In genomic region chr1:133609771-133610502, GRCm38 (mm10) we compare ENCODE assay signal across 8 mouse cellular contexts. TPM values are rescaled to one million over a fixed set of nuclear protein-coding genes. Genes with fewer than 3 reads are reported as not detected.
DNase-seq lines count a peak whose midpoint lies in the region; ATAC-seq and TF ChIP-seq lines count a peak whose summit lies in the region.

Gene Snrpe, minus strand, starts transcription at chr1:133610291.

- H3K27ac ChIP-seq in bone marrow, adult 2 months (ENCODE audit: control insufficient read depth, insufficient read depth, low read depth, low read length, poor library complexity) = peak within 1 kb of the TSS; percentile 83
- peak within 1 kb of the TSS; percentile 93 for H3K27ac ChIP-seq in embryonic facial prominence, embryonic 15.5 days (replicated peaks)
- peak within 1 kb of the TSS; percentile 88 for H3K27ac ChIP-seq in limb, embryonic 14.5 days (replicated peaks; ENCODE audit: low read depth, low read length)
- H3K27ac ChIP-seq in midbrain, postnatal 0 days (ENCODE audit: low read depth, low read length) = peak within 1 kb of the TSS; percentile 82

- DNase-seq in 416B (ENCODE audit: low read depth) = peak; percentile 99
- peak; percentile 94 for DNase-seq in heart, adult 8-10 months (ENCODE audit: low spot score)
- DNase-seq in kidney, adult 9 months = peak; percentile 96
- peak; percentile 100 for DNase-seq in limb, embryonic 14.5 days (ENCODE audit: low spot score)
- peak; percentile 100 for DNase-seq in midbrain, postnatal 0 days (ENCODE audit: low spot score)
- DNase-seq in spleen, postnatal 14 days (ENCODE audit: low spot score in 2 of 2) = peak; percentile 94 to 97

- peak within 1 kb of the TSS; percentile 91 for H3K4me3 ChIP-seq in bone marrow, adult 2 months (replicated peaks; ENCODE audit: control insufficient read depth, low read depth, low read length)
- peak within 1 kb of the TSS; percentile 87 for H3K4me3 ChIP-seq in embryonic facial prominence, embryonic 15.5 days (replicated peaks)
- peak within 1 kb of the TSS; percentile 89 for H3K4me3 ChIP-seq in limb, embryonic 14.5 days (replicated peaks; ENCODE audit: low read length)
- H3K4me3 ChIP-seq in midbrain, postnatal 0 days (ENCODE audit: low read depth, low read length) = peak within 1 kb of the TSS; percentile 56

- peak; percentile 84; the same call in 1 of the 2 replicates for TF ChIP-seq POLR2A in bone marrow, adult 2 months (IDR thresholded peaks at IDR 0.05; ENCODE audit: borderline replicate concordance, control insufficient read depth, low read depth, low read length)
- peak; percentile 54; the same call in 1 of the 2 replicates for TF ChIP-seq POLR2A in limb, embryonic 14.5 days (IDR thresholded peaks at IDR 0.05; ENCODE audit: borderline replicate concordance, extremely low read depth, insufficient read depth, insufficient read length)

- H3K4me1 ChIP-seq in bone marrow, adult 2 months (ENCODE audit: control insufficient read depth, insufficient read depth, low read length) = no peaks in the 10 kb centered on the region; the same call in 1 of the 2 replicates
- H3K4me1 ChIP-seq in embryonic facial prominence, embryonic 15.5 days = peaks cover 7% of the 10 kb centered on the region; the same call in 1 of the 2 replicates
- H3K4me1 ChIP-seq in limb, embryonic 14.5 days (ENCODE audit: control insufficient read depth, insufficient read depth, low read length) = peaks cover 3% of the 10 kb centered on the region; the same call in 1 of the 2 replicates
- no peaks in the 10 kb centered on the region; the same call in 1 of the 2 replicates for H3K4me1 ChIP-seq in midbrain, postnatal 0 days (ENCODE audit: insufficient read depth, low read length)

- peak within 1 kb of the TSS; percentile 51 for H3K4me2 ChIP-seq in embryonic facial prominence, embryonic 15.5 days (replicated peaks)
- peak within 1 kb of the TSS; percentile 64 for H3K4me2 ChIP-seq in limb, embryonic 14.5 days (replicated peaks; ENCODE audit: low read depth, low read length, severe bottlenecking)
- peak within 1 kb of the TSS; percentile 62 for H3K4me2 ChIP-seq in midbrain, postnatal 0 days (ENCODE audit: low read depth, low read length, poor library complexity, severe bottlenecking)

- TF ChIP-seq CTCF in bone marrow, adult 2 months (IDR thresholded peaks at IDR 0.05; ENCODE audit: control insufficient read depth, insufficient read depth, low read length) = peak; percentile 97
- TF ChIP-seq CTCF in midbrain, postnatal 0 days (IDR thresholded peaks at IDR 0.05) = peak; percentile 99

- peak; percentile 98 for ATAC-seq in embryonic facial prominence, embryonic 15.5 days (ENCODE audit: insufficient number of reproducible peaks, low FRiP score, low TSS enrichment, low read depth)
- peak; percentile 97 for ATAC-seq in limb, embryonic 14.5 days (ENCODE audit: low FRiP score, low read depth)
- peak; percentile 97 for ATAC-seq in midbrain, postnatal 0 days (ENCODE audit: low FRiP score)

- under 1% methylated on average over 73 of the region's 73 CpGs for WGBS in bone marrow, adult 2 months
- WGBS in embryonic facial prominence, embryonic 15.5 days = 0% methylated on average over 73 of the region's 73 CpGs
- WGBS in limb, embryonic 14.5 days = under 1% methylated on average over 70 of the region's 73 CpGs
- under 1% methylated on average over 73 of the region's 73 CpGs for WGBS in midbrain, postnatal 0 days

- H3K27me3 ChIP-seq in embryonic facial prominence, embryonic 15.5 days = no peaks in the 10 kb centered on the region
- H3K27me3 ChIP-seq in limb, embryonic 14.5 days (ENCODE audit: control insufficient read depth, insufficient read depth, low read length) = no peaks in the 10 kb centered on the region
- no peaks in the 10 kb centered on the region for H3K27me3 ChIP-seq in midbrain, postnatal 0 days (ENCODE audit: insufficient read depth, low read length)

- peaks cover 38% of the 10 kb centered on the region for H3K36me3 ChIP-seq in embryonic facial prominence, embryonic 15.5 days
- H3K36me3 ChIP-seq in limb, embryonic 14.5 days (ENCODE audit: control insufficient read depth, insufficient read depth, low read length) = peaks cover 48% of the 10 kb centered on the region
- peaks cover 24% of the 10 kb centered on the region for H3K36me3 ChIP-seq in midbrain, postnatal 0 days (ENCODE audit: insufficient read depth, low read length)

- H3K9ac ChIP-seq in embryonic facial prominence, embryonic 15.5 days = peak within 1 kb of the TSS; percentile 91
- H3K9ac ChIP-seq in limb, embryonic 14.5 days (ENCODE audit: low read depth, low read length, severe bottlenecking) = peak within 1 kb of the TSS; percentile 94
- peak within 1 kb of the TSS; percentile 87 for H3K9ac ChIP-seq in midbrain, postnatal 0 days (replicated peaks; ENCODE audit: low read length, poor library complexity, severe bottlenecking)

- H3K9me3 ChIP-seq in embryonic facial prominence, embryonic 15.5 days (replicated peaks) = no peaks in the 10 kb centered on the region
- H3K9me3 ChIP-seq in limb, embryonic 14.5 days (ENCODE audit: control insufficient read depth, low read length) = no peaks in the 10 kb centered on the region
- no peaks in the 10 kb centered on the region for H3K9me3 ChIP-seq in midbrain, postnatal 0 days (ENCODE audit: low read length)

RNA-seq across cellular contexts. Expression of gene Snrpe, which starts in this region (rescaled TPM):
- polyA plus RNA-seq in bone marrow, adult 2 months (2011; ENCODE audit: insufficient read depth, insufficient read length, low replicate concordance, missing spikeins) = 306 and 384 TPM in 2 replicates
- polyA plus RNA-seq in embryonic facial prominence, embryonic 15.5 days (2015; fragmentation: Nextera tagmentation; extraction: Ambion mirVana) = 524 and 525 TPM in 2 replicates
- 10 to 100 TPM; 56.9 to 65.9 (median 62.7) TPM for total RNA-seq in heart, adult 8-10 months (2022)
- polyA plus RNA-seq in limb, embryonic 14.5 days (2012; rRNA removed) = 316 and 387 TPM in 2 replicates
- polyA plus RNA-seq in limb, embryonic 14.5 days (2014; fragmentation: Nextera tagmentation; extraction: Ambion mirVana) = 634 and 677 TPM in 2 replicates
- total RNA-seq in midbrain, postnatal 0 days (2014; rRNA removed) = 89.9 and 123 TPM in 2 replicates
- polyA plus RNA-seq in midbrain, postnatal 0 days (2015; fragmentation: Nextera tagmentation; extraction: Ambion mirVana) = 349 and 362 TPM in 2 replicates

Comparison
In these comparisons a context has a peak if more than half of its experiments do, and no peak if none do; other contexts are left out.
1. Peak in every context shown above with its lines: DNase-seq, ATAC-seq, H3K4me3 ChIP-seq and H3K27ac ChIP-seq.